Mouse (Mus musculus): Measurements from ENCODE around the gene Crip1.

Gene Crip1

GRCm38 (mm10) chr12:113146112-113147057, at the start of gene Crip1:
Gene Crip1 (plus strand): TSS chr12:113146316.
- peak; percentile 93 for DNase-seq (ENCODE audit: low read depth, low spot score)

DNA sequence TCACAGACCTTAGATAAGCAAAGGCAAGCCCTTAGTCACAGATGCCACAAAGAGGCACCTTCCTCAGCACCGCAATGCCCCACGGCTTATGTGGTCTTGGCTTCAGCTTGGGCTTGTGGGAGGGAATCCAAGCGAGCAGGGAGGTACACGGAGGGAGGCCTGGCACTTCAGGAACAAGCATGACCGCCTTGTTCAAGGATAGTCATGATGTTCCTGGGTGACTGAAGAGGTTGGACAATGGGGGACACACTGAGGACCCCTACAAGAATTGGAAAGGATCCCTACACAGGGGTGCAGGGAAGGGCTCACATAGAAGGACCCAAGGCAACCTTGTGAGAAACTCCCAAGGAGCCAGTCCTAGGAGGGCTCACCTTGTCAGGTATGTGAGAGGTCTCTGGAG, 49.1 kb upstream of the Crip1 start:
- DNase-seq (ENCODE audit: low read depth, low spot score), result no peak

DNA sequence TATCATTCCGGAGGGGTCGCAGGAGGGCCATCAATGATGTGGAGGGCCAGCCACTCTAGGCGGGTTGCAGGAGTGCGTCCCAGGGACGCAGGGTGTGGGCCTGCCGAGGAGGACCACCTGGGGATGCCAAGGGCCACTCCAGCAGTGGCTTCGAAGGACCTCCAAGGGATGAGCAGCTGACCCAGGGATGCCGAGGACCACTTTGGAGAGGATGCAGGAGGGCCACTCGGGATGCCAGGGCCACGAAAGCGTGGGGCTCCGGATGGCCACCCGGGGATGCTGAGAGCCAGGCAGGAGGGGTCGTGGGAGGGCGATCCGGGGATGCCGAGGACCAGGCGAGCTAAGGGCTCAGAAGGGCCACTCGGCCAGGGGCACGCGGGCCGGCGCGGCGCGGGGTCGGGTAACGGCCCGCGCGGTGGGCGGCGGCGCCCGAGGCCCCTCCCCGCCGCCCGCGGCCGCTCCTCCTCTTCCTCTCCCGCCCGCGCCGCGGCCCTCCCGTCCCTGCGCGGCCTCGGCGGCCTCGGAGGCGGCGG, 48.3 kb upstream of the Crip1 start, which contains the start of gene Mta1:
TSS of gene Mta1 (plus strand) at position 530 of the 533 bp plus-strand sequence.
- peak; percentile 60 for DNase-seq (ENCODE audit: low read depth, low spot score)

DNA sequence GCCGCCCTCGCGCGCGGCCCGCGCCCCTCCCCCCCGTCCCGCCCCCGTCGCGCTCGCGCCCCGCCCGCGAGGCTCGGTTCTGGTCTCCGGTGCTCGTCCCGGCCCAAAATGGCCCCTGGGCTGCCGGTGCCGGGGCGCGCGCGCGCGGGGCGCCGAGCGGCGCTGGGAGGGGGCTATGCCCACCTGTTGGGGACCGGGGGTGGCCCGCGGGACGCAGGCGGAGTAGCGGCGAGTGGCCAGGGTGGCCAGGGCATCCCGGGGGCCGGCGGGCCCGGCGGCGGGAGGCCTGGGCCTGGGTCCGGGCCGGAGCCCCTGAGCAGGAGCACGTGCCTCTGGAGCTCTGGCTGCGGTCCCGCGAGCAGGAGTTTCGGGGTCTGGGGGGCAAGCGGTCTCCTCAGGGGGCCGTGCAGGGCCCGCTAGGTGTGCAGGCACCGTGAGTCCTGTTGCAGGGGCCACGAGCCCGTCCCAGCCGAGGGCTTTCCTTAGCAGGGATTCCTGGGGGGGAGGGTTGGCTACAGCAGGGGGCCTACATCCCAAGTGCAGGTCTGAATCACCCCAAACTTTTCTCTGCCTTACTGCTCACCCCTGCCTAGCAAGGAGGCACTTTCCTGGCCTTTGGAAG, 47.5 kb upstream of the Crip1 start:
- peak; percentile 59 for DNase-seq (ENCODE audit: low read depth, low spot score)

DNA sequence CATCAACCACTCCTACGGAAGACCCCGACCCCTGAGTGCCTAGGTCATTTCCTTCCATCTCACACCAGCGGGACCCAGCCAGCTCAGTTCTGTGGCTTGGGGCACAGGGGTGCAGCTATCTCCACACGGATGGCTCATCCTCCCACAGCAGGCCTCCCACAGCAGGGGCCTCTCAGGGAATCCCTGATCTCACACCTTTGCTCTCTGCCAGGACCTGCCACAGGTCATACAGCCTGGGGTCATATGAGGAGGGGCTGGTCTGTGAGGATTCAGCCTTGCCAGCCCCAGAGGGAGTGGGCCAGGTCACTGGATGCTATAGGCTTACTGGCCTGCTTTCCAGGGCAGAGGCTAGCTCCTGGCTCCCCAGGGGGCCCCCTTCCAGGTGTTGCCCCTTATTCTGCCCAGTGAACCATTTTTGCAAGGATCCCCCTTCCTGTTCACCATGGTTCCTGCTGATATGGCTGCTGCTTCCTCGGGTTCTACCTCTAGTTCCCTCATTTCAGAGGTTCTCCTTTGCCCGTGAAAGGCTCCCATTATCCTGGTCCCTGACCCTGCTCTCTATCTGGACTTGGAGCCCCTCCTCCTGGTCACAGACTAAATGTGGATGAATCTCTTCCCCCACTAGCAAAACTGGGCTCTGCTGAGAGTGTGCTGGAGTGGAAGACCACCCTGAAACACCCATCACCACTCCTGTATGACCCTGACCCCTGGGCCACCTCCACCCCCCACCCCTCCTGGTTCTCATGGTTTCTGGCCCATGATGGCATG, 46.5 kb upstream of the Crip1 start:
- peak; percentile 20 for DNase-seq (ENCODE audit: low read depth, low spot score)

GRCm38 (mm10) chr12:113100448-113101076, 45.6 kb upstream of the Crip1 start:
- no peak for DNase-seq (ENCODE audit: low read depth, low spot score)

DNA sequence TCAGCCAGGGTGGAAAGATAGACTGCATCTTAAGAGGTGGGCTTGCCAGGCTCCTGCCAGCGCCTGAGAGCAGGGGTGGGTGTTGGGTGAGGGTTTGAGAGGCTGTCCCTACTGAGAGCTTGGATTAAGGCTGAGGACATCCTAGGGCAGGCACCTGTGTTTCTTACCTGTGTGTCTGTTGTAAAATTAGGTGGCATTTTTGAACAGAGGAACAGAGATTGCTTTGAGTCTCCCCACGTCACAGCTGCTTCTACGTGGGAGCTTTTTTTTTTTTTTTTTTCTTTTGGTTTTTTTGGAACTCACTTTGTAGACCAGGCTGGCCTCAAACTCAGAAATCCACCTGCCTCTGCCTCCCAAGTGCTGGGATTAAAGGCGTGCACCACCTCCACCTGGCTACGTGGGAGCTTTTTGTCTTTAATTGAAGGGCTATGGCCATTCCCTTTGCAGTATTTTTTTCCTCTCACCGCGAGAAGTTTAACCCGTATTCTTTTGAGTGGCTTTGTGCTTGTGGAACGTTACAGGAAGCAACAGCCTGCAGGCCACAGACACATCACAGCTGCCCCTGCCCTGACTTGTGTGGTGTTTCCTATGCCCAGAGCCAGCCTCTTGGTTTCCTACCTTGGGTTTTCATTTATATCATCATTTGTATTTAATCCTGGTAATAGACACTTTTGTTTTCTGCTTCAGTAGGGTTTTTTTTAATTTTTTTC, 44.7 kb upstream of the Crip1 start:
- DNase-seq (ENCODE audit: low read depth, low spot score), result peak; percentile 48

- peak; percentile 80 for DNase-seq (ENCODE audit: low read depth, low spot score)
These were observed 43.7 kb upstream of the Crip1 start for GRCm38 (mm10) chr12:113102461-113102860.

- peak; percentile 41 for DNase-seq (ENCODE audit: low read depth, low spot score)
These were observed 42.2 kb upstream of the Crip1 start for GRCm38 (mm10) chr12:113103846-113104451.

- DNase-seq (ENCODE audit: low read depth, low spot score), result no peak
These were observed 39.7 kb upstream of the Crip1 start for GRCm38 (mm10) chr12:113106386-113106785.

GRCm38 (mm10) chr12:113107431-113108124, 38.5 kb upstream of the Crip1 start:
- no peak for DNase-seq (ENCODE audit: low read depth, low spot score)

GRCm38 (mm10) chr12:113108528-113109283, 37.4 kb upstream of the Crip1 start:
- no peak for DNase-seq (ENCODE audit: low read depth, low spot score)

DNA sequence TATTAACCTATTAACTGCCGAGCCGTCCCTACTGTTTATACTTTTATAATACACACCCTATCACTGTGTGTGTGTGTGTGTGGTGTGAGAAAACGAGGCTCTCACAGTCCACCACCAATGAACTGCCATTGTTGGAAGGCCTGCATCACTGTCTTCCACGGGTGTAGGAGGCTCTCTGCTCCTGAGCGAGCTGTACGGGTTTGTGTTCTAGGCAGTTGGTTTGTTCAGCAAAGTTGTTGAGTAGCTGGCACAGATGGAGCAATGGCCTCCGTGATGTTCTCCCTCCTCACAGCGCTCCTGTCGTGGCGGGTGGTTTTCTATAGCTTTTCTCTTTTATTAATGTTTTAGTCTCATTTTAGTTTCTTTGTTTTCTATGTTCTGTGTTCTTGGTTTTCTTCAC, 36.3 kb upstream of the Crip1 start:
- DNase-seq (ENCODE audit: low read depth, low spot score), result no peak

GRCm38 (mm10) chr12:113114141-113114540, 32.0 kb upstream of the Crip1 start:
- no peak for DNase-seq (ENCODE audit: low read depth, low spot score)

- no peak for DNase-seq (ENCODE audit: low read depth, low spot score)
These were observed 31.1 kb upstream of the Crip1 start for GRCm38 (mm10) chr12:113114856-113115538.

DNA sequence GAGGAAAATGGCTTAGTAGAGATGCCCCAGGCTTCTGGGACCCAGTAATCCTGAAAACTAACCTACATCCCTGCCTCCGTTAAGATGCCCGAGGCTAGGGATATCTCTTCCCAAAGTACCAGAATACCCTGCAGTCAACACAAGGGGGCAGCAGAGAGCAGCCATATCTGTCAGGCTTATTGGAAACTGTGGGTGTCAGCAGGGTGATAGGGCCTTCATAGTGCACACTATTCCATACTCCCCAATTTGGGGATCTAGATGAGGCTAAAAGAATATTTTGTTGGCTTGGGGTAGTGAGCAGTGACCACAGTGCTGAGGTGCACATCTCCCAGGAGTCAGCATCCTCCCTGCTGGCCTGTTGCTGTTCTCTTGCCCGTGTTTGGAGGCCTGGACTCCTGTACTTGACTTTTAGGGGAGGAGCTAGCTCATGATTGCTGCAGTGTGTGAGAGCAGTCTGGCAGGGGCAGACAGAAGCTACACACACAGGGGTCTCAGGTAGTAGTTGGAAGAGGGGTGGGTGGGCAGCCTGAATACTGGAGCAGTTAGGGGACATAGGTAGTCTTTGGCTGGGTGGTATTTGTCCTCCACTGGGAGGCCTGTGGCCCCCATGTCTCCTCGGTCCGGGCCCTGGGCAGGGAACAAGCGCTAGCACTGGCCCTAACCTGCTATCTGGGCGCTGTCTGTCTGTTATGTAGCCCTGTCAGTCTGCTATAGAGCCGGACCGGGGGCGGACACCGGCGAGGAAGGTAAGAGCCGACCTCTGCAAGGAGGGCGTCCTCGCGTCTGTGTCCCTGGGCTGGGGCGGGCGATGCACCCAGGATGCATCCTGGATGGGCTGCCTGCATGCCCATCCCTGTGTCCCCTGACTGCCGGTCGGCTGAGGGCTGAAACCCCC, 26.4 kb upstream of the Crip1 start:
- DNase-seq (ENCODE audit: low read depth, low spot score), result peak; percentile 64

DNA sequence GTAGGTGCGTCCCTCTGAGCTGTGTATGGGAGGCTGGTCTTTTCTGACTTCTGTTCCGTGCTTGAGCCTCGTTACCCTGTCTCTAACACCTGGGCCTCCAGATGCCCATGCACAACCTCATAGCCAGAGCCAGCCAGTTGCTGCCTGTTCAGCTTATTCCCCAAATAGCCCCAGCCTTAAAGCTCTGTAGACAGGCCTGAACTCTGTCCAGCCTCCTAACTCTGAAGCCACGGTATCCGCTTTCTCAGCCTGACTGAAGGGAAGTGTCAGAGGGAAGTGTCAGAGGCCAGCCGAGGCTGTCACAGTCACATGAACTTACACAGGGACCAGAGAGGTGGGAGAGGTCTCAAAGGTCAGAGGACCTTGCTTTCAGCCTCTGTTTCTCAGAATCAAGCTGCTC, 21.4 kb upstream of the Crip1 start:
- no peak for DNase-seq (ENCODE audit: low read depth, low spot score)

Measured in CD4-positive helper T cell, adult 2 months (primary cell).